Mouse (Mus musculus) cerebellum, adult 2 months (tissue): ENCODE results near the gene Notch3.

Source experiments
- CTCF ChIP-seq: fragments of 200-500 bp; IDR thresholded peaks from 2 replicates; pipeline ENCODE4 v1.5.1; 2011; ENCODE audit warnings: low read depth, mild to moderate bottlenecking, control low read depth, low read length, moderate library complexity, borderline replicate concordance; ENCODE audit not compliant: insufficient read depth
- POLR2A ChIP-seq: fragments of 200-500 bp; IDR thresholded peaks from 2 replicates; pipeline ENCODE4 v1.6.1; 2011; ENCODE audit warnings: low read length, control low read depth, borderline replicate concordance; ENCODE audit not compliant: insufficient read depth

DNA sequence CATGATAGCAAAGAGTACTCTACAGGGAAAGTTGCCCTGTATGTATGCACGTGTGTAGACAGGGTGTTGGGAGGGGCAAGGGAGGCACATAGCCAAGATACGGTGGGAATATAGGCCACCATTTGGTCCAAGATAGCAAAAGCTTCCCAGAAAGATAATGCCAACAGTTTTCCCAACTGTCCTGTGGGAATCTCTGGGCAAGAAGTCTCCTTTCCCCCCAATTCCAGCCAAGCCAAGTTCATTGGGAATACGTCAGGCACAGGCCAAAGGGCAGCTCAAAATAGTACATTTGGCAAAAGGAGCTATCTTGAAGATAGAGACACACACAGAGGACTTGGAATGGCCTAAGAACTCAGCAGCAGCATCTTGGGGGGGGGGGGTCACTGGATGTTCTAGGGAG lies 38.7 kb upstream of the Notch3 start:
- TF ChIP-seq CTCF: no peak
- TF ChIP-seq POLR2A: no peak
